Mouse (Mus musculus): ENCODE results near the gene Ppp2r1b.

- no peak for TF ChIP-seq GATA1 (IDR thresholded peaks at IDR 0.05; ENCODE audit: low read length)
- TF ChIP-seq TAL1 (IDR thresholded peaks at IDR 0.05; ENCODE audit: low read length), result no peak
Measured at GRCm38 (mm10) chr9:50887351-50887750, 42.2 kb downstream of the Ppp2r1b start.
